Mouse (Mus musculus) splenic B cell, adult 2 months (primary cell): ENCODE results near the gene Apol11a.
"Not testable (repeated sequence)": the region's sequence is repeated elsewhere in the genome, so short reads cannot be mapped to it uniquely, and the experiment has no call there.

ENCODE experiments used
- DNase-seq: peaks from one replicate; pipeline ENCODE4 v3.0.0-alpha.2; 2011; ENCODE audit warnings: low read depth, low spot score
- H3K27me3 ChIP-seq: 2 replicates; pipeline ENCODE4 v1.6.1; 2012; ENCODE audit warnings: mild to moderate bottlenecking, low read length, moderate library complexity, mixed read lengths; ENCODE audit not compliant: control insufficient read depth, poor library complexity, insufficient read depth, severe bottlenecking
- H3K36me3 ChIP-seq: 2 replicates; pipeline ENCODE4 v1.6.1; 2012; ENCODE audit warnings: mild to moderate bottlenecking, low read length, moderate library complexity, mixed read lengths; ENCODE audit not compliant: control insufficient read depth, poor library complexity, insufficient read depth, severe bottlenecking

Apol11a gene

GRCm38 (mm10) chr15:77507966-77508365 lies at the start of gene Apol11a:
Gene Apol11a, plus strand, starts transcription at chr15:77508271.
- not testable (repeated sequence) for H3K36me3 ChIP-seq, H3K27me3 ChIP-seq, DNase-seq

DNA sequence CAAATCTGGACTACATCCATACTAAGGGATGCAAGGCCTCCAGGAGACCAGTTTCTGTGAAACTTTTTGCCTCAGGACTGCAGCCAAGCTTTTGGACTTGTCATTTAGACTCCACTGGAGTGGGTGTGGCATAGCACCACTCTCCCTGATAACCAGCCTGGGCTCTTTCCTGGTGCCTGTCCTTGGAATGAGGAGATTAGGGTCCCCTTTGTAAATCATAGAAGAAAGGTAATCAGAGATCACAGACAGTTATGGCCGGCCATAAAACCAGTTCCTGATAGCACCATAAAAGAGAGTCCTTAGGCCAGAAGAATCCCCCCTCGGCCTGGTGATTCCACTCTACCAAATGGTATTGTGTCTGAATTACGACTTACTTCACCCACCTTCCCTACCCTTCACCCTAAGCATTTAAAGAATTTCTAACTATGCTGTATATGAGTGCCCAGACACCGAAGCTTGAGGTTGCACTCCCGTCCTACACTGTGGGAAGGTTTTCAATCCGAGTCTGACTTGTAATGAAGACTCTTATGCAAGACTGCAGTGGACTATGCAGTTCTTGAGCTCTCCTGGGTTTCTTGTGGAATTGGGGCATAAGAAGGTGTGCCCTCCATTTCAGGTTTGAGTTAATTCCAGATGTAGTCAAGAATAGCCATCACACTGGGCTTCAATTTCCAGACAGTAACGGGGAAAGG lies 33.2 kb upstream of the Apol11a start:
- DNase-seq, H3K27me3 ChIP-seq: not testable (repeated sequence)

GRCm38 (mm10) chr15:77476693-77477092 lies 31.4 kb upstream of the Apol11a start, which contains the start of gene Apol10a:
Gene Apol10a, plus strand, starts transcription at chr15:77477047.
- H3K36me3 ChIP-seq, DNase-seq, H3K27me3 ChIP-seq: not testable (repeated sequence)

More for the DNA sequence above, 33.2 kb upstream of the Apol11a start:
- not testable (repeated sequence) for H3K36me3 ChIP-seq

- DNase-seq: no peak
- H3K27me3 ChIP-seq: no peaks in the 10 kb centered on the region
- no peaks in the 10 kb centered on the region for H3K36me3 ChIP-seq
Observed at GRCm38 (mm10) chr15:77482140-77482794, 25.8 kb upstream of the Apol11a start.

DNA sequence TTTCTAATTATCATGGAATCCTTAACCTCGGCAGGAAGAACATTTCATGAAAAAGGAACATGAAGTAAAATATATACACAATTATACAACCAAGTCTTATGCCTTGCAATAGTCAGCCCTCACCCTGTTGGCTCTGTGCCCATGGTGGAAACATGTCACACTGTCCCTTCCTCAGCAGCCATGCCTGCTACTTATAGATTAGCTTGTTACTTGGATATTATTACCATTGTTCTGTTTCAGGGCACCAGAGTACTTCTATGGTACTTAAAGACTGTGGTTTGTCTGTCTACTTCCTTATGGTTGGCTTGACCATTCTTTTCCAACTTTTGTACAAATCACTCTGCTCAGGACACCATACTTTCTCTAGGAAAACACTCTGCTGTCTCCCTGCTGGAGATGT lies 14.9 kb upstream of the Apol11a start:
- H3K27me3 ChIP-seq, DNase-seq, H3K36me3 ChIP-seq: not testable (repeated sequence)

- H3K36me3 ChIP-seq, DNase-seq, H3K27me3 ChIP-seq: not testable (repeated sequence)
Observed at GRCm38 (mm10) chr15:77494694-77495093, 13.4 kb upstream of the Apol11a start.

GRCm38 (mm10) chr15:77520596-77520995 lies 12.5 kb downstream of the Apol11a start:
- not testable (repeated sequence) for H3K36me3 ChIP-seq, DNase-seq, H3K27me3 ChIP-seq

- H3K36me3 ChIP-seq, H3K27me3 ChIP-seq: not testable (repeated sequence)
- DNase-seq: peak; percentile 23
Observed at GRCm38 (mm10) chr15:77523186-77523843, 15.2 kb downstream of the Apol11a start.

GRCm38 (mm10) chr15:77533216-77533615 lies 25.1 kb downstream of the Apol11a start, which contains the start of gene Apol7c:
Gene Apol7c, minus strand, starts transcription at chr15:77533316.
- Histone ChIP-seq H3K27me3 (no peaks in the 10 kb centered on the region), H3K36me3 (no peaks in the 10 kb centered on the region)
- DNase-seq: no peak

DNA sequence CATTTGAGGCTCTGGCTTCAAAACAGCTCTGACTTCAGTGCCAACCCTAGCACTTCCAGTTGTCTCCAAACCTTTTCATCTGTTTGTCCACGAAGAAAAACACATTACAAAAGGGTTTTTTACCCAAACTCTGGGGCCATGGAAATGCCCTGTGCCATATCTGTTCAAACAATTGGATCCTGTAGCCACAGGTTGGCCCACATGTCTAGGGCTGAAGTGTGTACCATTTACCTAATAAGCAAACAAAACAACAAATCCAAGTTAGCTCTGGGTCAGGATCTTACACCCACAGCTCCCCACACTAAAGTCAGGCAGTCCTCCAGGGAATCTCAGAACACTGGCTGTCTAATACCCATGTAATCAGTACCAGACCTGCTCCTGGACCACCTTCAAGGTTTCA lies 31.1 kb downstream of the Apol11a start:
- not testable (repeated sequence) for DNase-seq, H3K36me3 ChIP-seq

DNA sequence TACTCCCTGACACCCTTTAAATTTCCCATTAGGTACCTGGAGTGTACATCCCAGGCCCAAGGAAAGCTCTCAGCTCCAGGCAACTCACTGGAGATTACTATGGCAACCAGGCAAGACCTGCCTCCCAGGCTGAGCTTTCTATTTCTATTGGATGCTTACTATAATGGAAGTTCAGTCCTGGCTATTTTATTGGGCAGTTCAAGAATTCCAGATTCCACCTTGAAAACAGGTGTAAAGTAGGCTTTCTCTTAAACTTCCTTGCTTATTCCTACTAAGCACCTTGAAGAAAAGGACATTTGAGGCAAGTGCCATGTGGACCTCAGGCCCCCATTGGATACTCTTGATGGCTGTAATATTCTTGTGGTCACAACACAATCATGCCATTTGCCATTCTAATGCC lies 53.7 kb downstream of the Apol11a start, which contains the start of gene 1700025B11Rik:
1700025B11Rik (minus strand) TSS at position 101 of the 400 bp plus-strand sequence.
- DNase-seq: no peak
- Histone ChIP-seq H3K36me3 (no peaks in the 10 kb centered on the region), H3K27me3 (no peaks in the 10 kb centered on the region)

More for the DNA sequence above, 31.1 kb downstream of the Apol11a start:
- H3K27me3 ChIP-seq: not testable (repeated sequence)

DNA sequence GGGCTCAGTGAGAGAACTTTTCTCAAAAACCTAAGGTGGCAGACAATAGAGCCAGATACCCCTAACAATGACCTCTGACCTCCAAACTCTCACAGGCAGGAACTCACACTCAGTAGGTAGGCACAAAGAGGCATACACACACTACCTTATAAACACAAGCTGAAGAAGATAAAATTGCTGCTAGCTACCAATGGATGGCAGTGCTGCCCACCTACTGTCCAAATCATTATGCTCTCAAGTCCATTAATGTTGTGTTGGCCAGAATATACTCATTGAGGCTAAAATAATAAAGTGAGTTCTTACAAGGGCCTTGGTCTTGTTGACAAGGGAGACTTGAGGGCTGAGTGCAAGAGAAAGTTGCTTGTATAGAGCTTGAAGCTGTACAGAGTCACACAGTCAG lies 55.1 kb downstream of the Apol11a start:
- no peaks in the 10 kb centered on the region for H3K36me3 ChIP-seq
- DNase-seq: no peak
- H3K27me3 ChIP-seq: no peaks in the 10 kb centered on the region
